In genomic region chr6:50109757-50110378, GRCm38 (mm10) we compare ENCODE assay signal across 1 mouse cellular context.
TF ChIP-seq lines count a peak whose summit lies in the region.

Gene Mpp6, plus strand, starts transcription at chr6:50110241.

TF ChIP-seq in CH12.LX, 34 proteins besides CTCF, POLR2A, EP300 and RAD21 (continued from another document):
- TF ChIP-seq MAFK (IDR thresholded peaks at IDR 0.05; ENCODE audit: insufficient replicate concordance, low read length) (no peak), E2F4 (IDR thresholded peaks at IDR 0.05; ENCODE audit: insufficient replicate concordance, low read depth, low read length) (no peak), ZKSCAN1 (IDR thresholded peaks at IDR 0.05; ENCODE audit: borderline replicate concordance, low read depth, low read length) (no peak), GABPA (IDR thresholded peaks at IDR 0.05; ENCODE audit: insufficient replicate concordance, low read depth, low read length) (no peak), MAX (IDR thresholded peaks at IDR 0.05; ENCODE audit: low read length) (no peak), ZNF384 (IDR thresholded peaks at IDR 0.05; ENCODE audit: low read depth, low read length) (no peak), JUN (IDR thresholded peaks at IDR 0.05; ENCODE audit: insufficient read depth, low read depth, low read length) (no peak), POLR2AphosphoS2 (IDR thresholded peaks at IDR 0.05; ENCODE audit: low read depth, low read length) (no peak), PAX5 (IDR thresholded peaks at IDR 0.05; ENCODE audit: low read length) (no peak), CHD2 (IDR thresholded peaks at IDR 0.05; ENCODE audit: low read length) (no peak), USF2 (conservative IDR thresholded peaks at IDR 0.05; ENCODE audit: low read depth, low read length) (no peak), NELFE (IDR thresholded peaks at IDR 0.05; ENCODE audit: low read depth, low read length) (no peak), SMC3 (IDR thresholded peaks at IDR 0.05; ENCODE audit: low read depth, low read length) (peak; percentile 56), UBTF (IDR thresholded peaks at IDR 0.05; ENCODE audit: low read depth, low read length) (peak; percentile 15; the same call in 1 of the 2 replicates), TBP (conservative IDR thresholded peaks at IDR 0.05; ENCODE audit: low read depth, low read length) (no peak), MYC (IDR thresholded peaks at IDR 0.05; ENCODE audit: low read depth, low read length) (no peak), ZC3H11A (IDR thresholded peaks at IDR 0.05; ENCODE audit: low read depth, low read length) (no peak), RCOR1 (conservative IDR thresholded peaks at IDR 0.05; ENCODE audit: low read depth, low read length) (no peak), MEF2A (IDR thresholded peaks at IDR 0.05; ENCODE audit: borderline replicate concordance, low read depth, low read length) (0 out of 2 replicates have a peak, but pooled peaks have one; percentile 27)
